Mouse (Mus musculus): ENCODE measurements around the gene Gk.

Gene Gk

DNA sequence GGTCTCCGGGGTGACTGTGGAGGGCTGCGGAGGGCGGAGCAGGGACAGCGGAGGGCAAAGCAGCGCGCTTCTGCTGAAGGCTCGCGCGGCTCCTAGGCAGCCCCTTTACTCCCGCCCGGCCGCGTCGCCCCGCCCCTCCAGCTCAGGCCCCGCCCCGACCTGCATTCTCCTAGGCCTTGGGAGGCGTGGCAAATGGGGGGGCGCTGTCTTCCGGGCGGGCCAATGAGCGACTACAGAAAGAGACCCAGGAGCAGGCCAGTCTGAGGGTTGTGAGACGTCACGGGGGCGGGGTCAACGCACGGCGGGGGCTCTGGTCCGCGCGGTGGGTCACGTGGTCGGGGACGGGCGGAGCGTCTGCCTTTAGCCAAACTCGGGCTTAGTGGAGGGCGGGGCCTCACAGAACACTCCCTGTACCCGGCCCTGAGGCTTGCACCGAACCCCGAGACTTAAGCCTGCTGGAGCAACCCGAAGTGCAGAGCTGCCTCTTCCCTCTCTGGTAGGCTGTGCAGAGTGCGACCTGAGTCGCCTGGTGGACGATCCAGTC, at the start of gene Gk:
Gene Gk, minus strand, starts transcription at position 276 of the 544 bp plus-strand sequence.
- DNase-seq (ENCODE audit: low read depth, low spot score): peak; percentile 94

DNA sequence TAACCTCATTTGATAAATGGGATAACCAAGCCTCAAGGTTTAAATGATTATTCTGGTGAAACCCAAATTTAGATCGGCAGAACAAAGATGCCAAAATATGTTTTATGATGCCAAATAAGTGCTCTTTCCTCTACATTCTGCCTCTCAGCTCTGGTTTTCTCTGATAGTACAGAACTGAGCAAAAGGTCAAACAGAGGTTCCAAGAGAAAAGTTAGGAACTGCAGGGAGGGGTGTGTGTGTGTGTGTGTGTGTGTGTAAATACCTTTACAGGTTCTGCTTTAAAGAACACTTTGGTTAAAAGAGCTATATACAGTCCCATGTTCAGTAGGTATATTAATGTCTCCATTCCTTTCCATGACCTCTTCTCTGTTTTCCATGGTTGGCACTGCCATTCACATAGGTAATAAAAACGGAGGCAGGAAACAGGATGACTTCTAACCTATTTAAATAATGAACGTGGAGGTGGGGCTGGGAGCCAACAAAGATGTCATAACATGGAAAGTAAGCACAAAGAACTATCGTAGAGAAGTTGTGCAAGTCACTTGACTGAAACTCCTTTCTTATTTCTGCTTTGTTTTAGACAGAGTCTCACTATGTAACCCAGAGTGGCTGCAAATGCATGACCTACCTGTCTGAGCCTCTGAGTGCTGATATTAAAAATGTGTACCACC, 28.2 kb upstream of the Gk start:
- DNase-seq (ENCODE audit: low read depth, low spot score): no peak

DNA sequence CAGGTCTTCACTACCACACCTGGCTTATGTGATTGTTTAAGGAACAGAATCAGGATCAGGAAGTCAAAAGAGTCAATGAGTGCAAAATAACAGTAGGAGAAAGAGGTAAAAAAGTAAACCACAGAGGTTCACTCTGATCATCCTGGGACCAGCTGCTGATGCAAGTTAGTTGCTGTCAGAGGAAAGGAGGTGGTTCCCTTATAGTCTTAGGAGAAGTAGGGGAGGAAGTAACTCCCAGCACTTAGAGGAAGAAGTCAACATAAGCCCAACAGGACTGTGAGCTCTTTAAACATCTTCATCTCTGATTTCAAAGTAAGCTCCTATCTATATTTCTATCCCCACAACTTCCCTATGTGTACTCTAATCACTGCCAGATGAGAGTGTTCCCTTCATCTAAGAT, 26.4 kb upstream of the Gk start:
- DNase-seq (ENCODE audit: low read depth, low spot score): no peak

- no peak for DNase-seq (ENCODE audit: low read depth, low spot score)
These were observed 20.8 kb upstream of the Gk start for GRCm38 (mm10) chrX:85797449-85797848.

GRCm38 (mm10) chrX:85778346-85778745, 1.7 kb upstream of the Gk start:
- no peak for DNase-seq (ENCODE audit: low read depth, low spot score)

GRCm38 (mm10) chrX:85777141-85777540, 522 bp upstream of the Gk start:
- peak; percentile 69 for DNase-seq (ENCODE audit: low read depth, low spot score)

- DNase-seq (ENCODE audit: low read depth, low spot score): peak; percentile 2
These were observed 608 bp downstream of the Gk start for GRCm38 (mm10) chrX:85775879-85776543.

DNA sequence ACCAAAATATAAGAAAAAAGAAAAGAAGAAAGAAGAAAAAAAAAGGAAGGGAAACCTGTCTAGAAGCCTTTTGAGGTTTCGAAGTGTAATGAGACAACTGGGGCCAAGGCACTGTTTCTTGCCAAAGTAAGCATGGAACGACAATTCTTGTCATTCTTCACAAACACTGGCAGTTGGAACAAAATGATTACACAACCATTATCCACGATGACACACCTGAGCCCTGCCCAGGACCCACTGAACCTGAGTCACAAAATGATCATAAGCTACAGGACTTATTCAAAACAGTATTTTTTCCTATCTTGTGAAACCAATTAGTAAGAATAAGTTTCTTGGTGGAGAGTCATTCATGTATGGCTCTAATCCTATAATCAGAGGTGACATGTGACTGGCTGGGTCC, 5.3 kb downstream of the Gk start:
- no peak for DNase-seq (ENCODE audit: low read depth, low spot score)

DNA sequence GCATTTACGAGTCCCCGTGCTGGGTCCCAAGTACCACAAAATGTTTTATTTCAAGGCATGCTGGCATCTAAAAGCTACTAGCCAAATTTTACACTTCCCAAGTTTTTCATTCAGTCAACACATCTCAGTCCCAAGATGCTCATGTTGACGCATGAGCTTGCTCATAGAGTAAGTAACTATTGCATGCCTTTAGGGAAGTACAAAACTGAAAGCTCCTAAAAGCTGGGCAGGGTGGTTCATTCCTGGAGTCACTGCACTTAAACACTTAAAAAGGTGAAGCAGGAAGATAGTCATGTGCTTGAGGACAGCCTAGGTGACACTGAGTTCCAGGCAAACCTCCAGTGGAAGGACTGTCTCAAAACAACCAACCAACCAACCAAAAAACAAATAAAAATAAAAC, 5.9 kb downstream of the Gk start:
- DNase-seq (ENCODE audit: low read depth, low spot score): no peak

DNA sequence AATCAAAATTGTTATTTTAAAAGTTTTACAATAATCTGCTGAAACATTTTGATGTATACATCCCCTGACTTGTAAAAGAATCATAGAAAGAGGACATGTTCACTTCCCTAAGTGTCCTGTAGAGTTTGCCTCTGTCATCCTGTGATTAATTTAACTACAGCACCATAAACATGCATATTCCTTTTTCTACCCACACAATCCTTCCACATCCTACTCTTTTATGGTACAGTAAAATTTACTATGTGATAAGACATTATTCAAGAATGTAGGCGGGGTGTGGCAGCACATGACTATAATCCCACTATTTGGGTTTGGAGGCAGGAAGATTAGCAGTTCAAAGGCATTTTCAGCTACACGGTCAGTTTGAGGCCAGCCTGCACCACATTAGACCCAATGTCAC, 8.0 kb downstream of the Gk start:
- DNase-seq (ENCODE audit: low read depth, low spot score): no peak

GRCm38 (mm10) chrX:85756005-85756404, 20.6 kb downstream of the Gk start:
- DNase-seq (ENCODE audit: low read depth, low spot score): no peak

DNA sequence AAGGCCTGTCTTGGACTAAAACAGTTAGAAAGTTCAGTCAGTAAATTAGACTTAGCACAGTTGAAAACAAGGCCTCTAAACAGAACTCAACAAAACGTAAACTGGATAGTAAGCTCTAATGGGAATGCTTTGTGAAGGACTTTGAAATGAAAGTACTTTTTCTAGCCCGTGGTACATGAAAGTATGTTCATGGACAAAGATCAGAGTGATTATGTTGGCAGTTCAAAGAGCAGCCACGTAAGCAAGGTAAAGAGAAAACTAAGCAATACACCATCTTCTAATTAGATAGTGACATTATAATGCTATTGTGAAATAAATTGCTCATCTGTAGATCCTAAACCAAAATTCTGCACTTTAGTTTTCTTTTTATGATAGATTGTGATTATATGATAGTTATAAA, 32.8 kb downstream of the Gk start:
- DNase-seq (ENCODE audit: low read depth, low spot score): no peak

DNA sequence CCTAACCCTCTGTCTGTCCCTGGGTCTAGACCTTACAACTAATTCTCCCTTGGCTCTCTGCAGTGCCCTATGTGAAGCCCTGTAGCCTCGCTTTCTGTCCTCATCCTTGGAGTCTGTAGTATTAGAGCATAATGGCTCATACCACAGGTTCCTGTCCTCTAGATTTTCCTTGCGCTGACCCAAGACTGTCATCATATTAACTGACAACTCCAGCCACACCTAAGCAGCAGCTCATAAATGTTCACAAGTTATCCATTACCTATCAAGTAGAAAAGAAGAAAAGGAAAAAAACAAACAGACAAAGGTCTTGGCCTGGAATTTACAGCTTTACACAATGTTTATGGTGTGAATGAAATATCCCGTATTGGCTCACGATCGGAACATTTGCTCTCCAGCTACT, 43.4 kb downstream of the Gk start:
- DNase-seq (ENCODE audit: low read depth, low spot score): no peak

DNA sequence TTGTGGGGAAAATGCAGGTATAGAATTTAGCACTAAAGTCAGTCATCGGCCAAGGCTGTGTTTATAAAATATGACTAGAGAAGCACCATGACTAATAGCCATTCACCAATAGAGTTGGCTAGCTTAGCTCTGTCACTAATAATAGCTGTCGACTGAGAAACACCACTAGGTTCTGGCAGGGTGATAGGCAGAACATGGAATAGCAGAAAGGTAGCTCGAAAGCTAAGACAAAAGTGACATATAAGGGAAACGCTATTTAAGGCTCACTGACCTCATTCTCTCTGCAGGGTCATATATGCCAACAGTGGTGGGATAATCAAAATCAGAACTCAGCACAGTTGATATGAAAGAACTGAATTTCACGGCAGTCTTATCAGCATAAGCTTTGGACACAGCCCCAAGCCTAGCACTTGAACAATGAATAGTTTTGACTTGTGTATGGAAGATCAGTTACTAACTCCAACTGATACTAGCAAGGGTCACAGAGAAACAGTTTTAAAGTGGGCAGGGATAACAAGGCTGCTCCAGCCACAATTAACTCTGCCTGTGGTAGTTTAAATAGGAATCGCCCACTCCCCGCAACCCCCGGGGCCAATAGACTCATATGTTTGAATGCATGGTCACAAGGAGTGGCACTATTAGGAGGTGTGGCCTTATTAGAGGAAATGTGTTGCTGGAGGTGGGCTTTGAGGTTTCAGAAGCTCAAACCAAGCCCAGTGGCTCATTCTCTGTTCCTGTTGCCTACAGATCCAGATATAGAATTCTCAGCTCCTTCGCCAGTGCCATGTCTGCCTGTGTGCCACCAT, 45.3 kb downstream of the Gk start:
- no peak for DNase-seq (ENCODE audit: low read depth, low spot score)

- peak; percentile 10 for DNase-seq (ENCODE audit: low read depth, low spot score)
These were observed 55.4 kb downstream of the Gk start for GRCm38 (mm10) chrX:85721226-85721625.

GRCm38 (mm10) chrX:85710399-85710798, 66.2 kb downstream of the Gk start:
- DNase-seq (ENCODE audit: low read depth, low spot score): no peak

DNA sequence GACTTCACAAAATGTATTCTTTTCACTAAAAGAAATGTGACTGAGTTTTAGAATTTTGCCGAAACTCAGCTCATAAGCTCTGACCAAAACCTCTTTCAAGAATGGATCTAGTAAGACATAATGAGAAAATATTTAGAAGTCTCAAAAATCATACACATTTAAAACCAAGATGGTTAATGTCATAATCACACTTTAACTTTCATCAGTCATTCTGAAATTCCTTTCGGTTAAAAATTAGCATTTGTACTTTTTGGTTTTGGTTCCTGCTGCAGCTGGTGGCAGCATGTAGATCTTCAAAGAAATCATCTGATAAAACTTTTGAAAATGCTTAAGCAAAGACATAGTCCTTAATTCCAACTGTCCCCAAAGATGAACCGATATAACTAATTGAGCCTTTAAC, 70.9 kb downstream of the Gk start:
- DNase-seq (ENCODE audit: low read depth, low spot score): no peak

GRCm38 (mm10) chrX:85683723-85684122, 92.9 kb downstream of the Gk start:
- peak; percentile 26 for DNase-seq (ENCODE audit: low read depth, low spot score)

- DNase-seq (ENCODE audit: low read depth, low spot score): no peak
These were observed 94.5 kb downstream of the Gk start for GRCm38 (mm10) chrX:85682125-85682524.

DNA sequence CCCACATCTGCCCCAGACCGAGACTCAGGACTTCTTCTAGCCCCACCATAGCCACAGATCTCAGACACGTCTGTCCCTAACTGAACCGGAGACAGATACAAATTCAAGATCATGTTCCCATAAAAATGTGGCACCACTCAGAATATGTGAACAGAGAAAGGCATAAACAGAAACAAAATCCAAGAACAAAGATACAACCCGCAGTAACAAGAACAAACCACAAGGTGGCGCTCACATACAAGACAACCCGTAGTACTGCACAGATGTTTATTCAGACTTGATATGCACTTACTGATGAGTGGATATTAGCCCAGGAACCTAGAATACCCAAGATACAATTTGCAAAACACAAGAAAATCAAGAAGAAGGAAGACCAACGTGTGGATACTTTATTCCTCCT, 99.8 kb downstream of the Gk start:
- peak; percentile 37 for DNase-seq (ENCODE audit: low read depth, low spot score)
